Mouse (Mus musculus) stomach, embryonic 14.5 days (tissue): Measurements from ENCODE around the gene Chst11. TPM values are rescaled to one million over a fixed set of nuclear protein-coding genes. Genes with fewer than 3 reads are reported as not detected.

Experiments used
- ATAC-seq: fragments of 200-750 bp; cut with Nextera tagmentation; 2 replicates; pipeline ENCODE4 v1.8.0; 2017; ENCODE audit warnings: low read depth, moderate TSS enrichment; ENCODE audit not compliant: insufficient number of reproducible peaks, insufficient read depth, low FRiP score
- H3K27ac ChIP-seq: fragments of 300-500 bp; sonication (generic); 2 replicates; pipeline ENCODE4 v1.5.1; 2014; ENCODE audit warnings: mild to moderate bottlenecking, low read length, moderate library complexity, mixed read lengths
- H3K27me3 ChIP-seq: fragments of 300-500 bp; sonication (generic); 2 replicates; pipeline ENCODE4 v1.6.1; 2014; ENCODE audit warnings: low read length, control low read depth, mixed read lengths; ENCODE audit not compliant: control insufficient read depth, insufficient read depth
- H3K36me3 ChIP-seq: fragments of 300-500 bp; sonication (generic); 2 replicates; pipeline ENCODE4 v1.6.1; 2014; ENCODE audit warnings: mild to moderate bottlenecking, control low read depth, low read length, moderate library complexity, mixed read lengths; ENCODE audit not compliant: control insufficient read depth, insufficient read depth
- H3K4me1 ChIP-seq: fragments of 300-500 bp; sonication (generic); 2 replicates; pipeline ENCODE4 v1.6.1; 2014; ENCODE audit warnings: low read length, control low read depth, mixed read lengths; ENCODE audit not compliant: control insufficient read depth, insufficient read depth
- H3K4me2 ChIP-seq: fragments of 300-500 bp; sonication (generic); replicated peaks from 2 replicates; pipeline ENCODE4 v1.6.1; 2014; ENCODE audit warnings: low read depth, low read length, control low read depth
- H3K4me3 ChIP-seq: fragments of 300-500 bp; sonication (generic); 2 replicates; pipeline ENCODE4 v1.5.1; 2014; ENCODE audit warnings: low read depth, low read length, control low read depth
- H3K9ac ChIP-seq: fragments of 300-500 bp; sonication (generic); replicated peaks from 2 replicates; pipeline ENCODE4 v1.6.1; 2014; ENCODE audit warnings: low read depth, mild to moderate bottlenecking, control low read depth, low read length, moderate library complexity, mixed read lengths
- H3K9me3 ChIP-seq: fragments of 300-500 bp; sonication (generic); 2 replicates; pipeline ENCODE4 v1.6.1; 2016; ENCODE audit warnings: low read depth, low read length, control low read depth; ENCODE audit not compliant: control insufficient read depth
- WGBS: fragments of 180-500 bp; shearing (Covaris S2); extraction: QIAGEN DNeasy Blood & Tissue Kit; methylation state at CpG from one replicate; pipeline ENCODE4 v1.1.7; 2014; 5-methylcytosine and 5-hydroxymethylcytosine counted together
- polyA plus RNA-seq: library from polyadenylated mRNA; unstranded; fragments of >200 nt; fragmentation: Nextera tagmentation; extraction: Ambion mirVana; gene quantifications from 2 replicates; pipeline ENCODE4 v1.2.1, GENCODE M21; 2014

The Chst11 gene
- polyA plus RNA-seq, 1 experiment from 2014 or later: 2.0 TPM

- 89% methylated on average over 6 of the region's 6 CpGs for WGBS
- Histone ChIP-seq H3K9me3 (no peaks in the 10 kb centered on the region), H3K9ac (no peak overlapping the region), H3K4me1 (no peaks in the 10 kb centered on the region), H3K27me3 (no peaks in the 10 kb centered on the region), H3K4me3 (no peak overlapping the region), H3K27ac (no peak overlapping the region), H3K36me3 (no peaks in the 10 kb centered on the region), H3K4me2 (no peak overlapping the region)
- ATAC-seq: no peak
Measured at GRCm38 (mm10) chr10:82997460-82997859, 12.2 kb downstream of the Chst11 start.

DNA sequence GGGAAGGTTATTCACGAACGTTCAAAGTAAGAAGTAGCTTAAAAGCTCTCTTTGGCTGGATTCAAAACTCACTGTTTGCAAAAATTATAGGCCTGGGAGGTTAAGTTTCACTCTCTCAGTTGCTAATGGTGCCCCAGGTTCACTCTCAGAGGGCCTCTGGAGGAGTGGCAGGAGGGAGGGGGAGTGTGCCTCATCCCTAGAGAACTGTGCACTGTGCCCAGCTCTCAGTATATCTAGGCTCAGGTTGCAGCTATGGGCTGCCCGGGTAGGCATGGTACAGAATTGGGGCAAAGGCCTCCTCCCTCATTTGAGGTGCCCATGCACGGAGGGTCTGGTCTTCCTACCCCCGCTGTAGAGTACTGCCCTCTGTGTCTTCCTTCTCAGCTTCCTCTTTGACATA is 14.9 kb downstream of the Chst11 start:
- WGBS: 67% methylated on average over 5 of the region's 5 CpGs
- no peak for ATAC-seq

DNA sequence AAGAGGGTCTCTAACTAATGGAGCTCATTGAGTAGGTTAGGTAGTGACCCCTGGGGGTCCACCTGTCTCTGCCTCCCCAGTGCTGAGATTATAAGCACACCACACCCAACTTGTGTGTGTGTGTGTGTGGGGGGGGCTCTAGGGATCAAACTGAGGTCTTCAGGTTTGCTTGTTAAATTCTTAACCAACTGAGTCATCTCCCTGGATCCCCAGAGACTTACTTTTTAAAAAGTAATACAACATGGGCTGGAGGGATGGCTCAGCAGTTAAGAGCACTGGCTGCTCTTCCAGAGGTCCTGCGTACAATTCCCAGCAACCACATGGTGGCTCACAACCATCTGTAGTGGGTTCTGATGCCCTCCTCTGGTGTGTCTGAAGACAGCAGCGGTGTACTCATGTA is 15.4 kb downstream of the Chst11 start:
- Histone ChIP-seq H3K9me3 (no peaks in the 10 kb centered on the region), H3K36me3 (no peaks in the 10 kb centered on the region), H3K4me1 (peaks cover 7% of the 10 kb centered on the region; the same call in 1 of the 2 replicates), H3K4me3 (no peak overlapping the region), H3K9ac (no peak overlapping the region), H3K27ac (no peak overlapping the region), H3K27me3 (no peaks in the 10 kb centered on the region), H3K4me2 (no peak overlapping the region)
- no peak for ATAC-seq
- 94% methylated on average over 2 of the region's 2 CpGs for WGBS

More for the DNA sequence above, 14.9 kb downstream of the Chst11 start:
- no peaks in the 10 kb centered on the region for H3K36me3 ChIP-seq
- H3K4me3 ChIP-seq: no peak overlapping the region
- no peaks in the 10 kb centered on the region for H3K27me3 ChIP-seq
- H3K9ac ChIP-seq: no peak overlapping the region
- no peak overlapping the region for H3K4me2 ChIP-seq
- H3K9me3 ChIP-seq: no peaks in the 10 kb centered on the region
- no peak overlapping the region for H3K27ac ChIP-seq
- peaks cover 7% of the 10 kb centered on the region; the same call in 1 of the 2 replicates for H3K4me1 ChIP-seq

DNA sequence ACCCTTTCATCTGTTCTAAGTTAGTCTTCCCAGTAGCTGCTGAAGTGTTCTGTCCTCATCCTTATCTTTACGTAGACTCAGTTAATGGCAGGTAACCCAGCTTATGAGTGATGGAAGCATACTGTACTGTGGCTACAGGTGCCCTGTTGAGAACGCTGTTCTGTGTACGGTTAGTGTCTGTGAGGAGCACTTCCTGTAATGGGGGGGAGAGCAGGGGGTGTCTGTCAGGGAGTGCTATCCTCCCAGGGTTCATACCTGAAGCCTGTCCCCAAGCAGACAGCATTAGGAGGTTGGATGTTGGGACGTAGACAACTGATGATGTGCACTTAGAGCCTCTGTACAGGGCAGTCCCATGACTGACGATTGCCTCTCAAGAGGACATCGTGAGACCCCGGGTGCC is 18.6 kb downstream of the Chst11 start:
- Histone ChIP-seq H3K4me1 (peaks cover 7% of the 10 kb centered on the region; the same call in 1 of the 2 replicates), H3K4me3 (no peak overlapping the region), H3K27ac (no peak overlapping the region), H3K4me2 (no peak overlapping the region), H3K9me3 (no peaks in the 10 kb centered on the region), H3K36me3 (no peaks in the 10 kb centered on the region), H3K9ac (no peak overlapping the region), H3K27me3 (no peaks in the 10 kb centered on the region)
- 95% methylated on average over 7 of the region's 7 CpGs for WGBS
- ATAC-seq: no peak

DNA sequence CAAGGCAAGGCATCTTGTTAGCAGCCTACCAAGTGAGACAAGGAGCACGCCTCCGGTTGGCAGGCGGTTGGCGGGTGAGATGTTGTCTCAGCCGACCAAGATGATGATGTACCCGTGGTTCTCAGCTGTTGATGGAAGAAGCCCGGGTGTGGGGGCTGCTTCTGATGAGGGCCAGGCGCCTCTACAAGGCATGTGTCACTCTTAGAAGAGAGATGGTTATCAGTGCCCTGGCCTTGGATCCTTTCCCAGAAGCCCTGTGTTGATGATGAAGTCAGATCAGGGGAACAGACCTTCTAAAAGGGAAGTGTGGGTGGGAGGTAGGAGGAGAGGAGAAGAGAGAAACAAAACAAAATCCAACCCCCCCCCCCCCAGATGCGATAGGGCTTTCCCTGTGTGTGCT is 19.1 kb downstream of the Chst11 start:
- Histone ChIP-seq H3K4me3 (no peak overlapping the region), H3K9me3 (no peaks in the 10 kb centered on the region), H3K36me3 (no peaks in the 10 kb centered on the region), H3K9ac (no peak overlapping the region), H3K27me3 (no peaks in the 10 kb centered on the region), H3K27ac (no peak overlapping the region), H3K4me2 (no peak overlapping the region), H3K4me1 (peaks cover 7% of the 10 kb centered on the region; the same call in 1 of the 2 replicates)
- ATAC-seq: no peak
- 61% methylated on average over 9 of the region's 9 CpGs for WGBS

- H3K4me1 ChIP-seq: peaks cover 7% of the 10 kb centered on the region; the same call in 1 of the 2 replicates
- no peak overlapping the region for H3K4me2 ChIP-seq
- WGBS: 78% methylated on average over 4 of the region's 4 CpGs
- no peaks in the 10 kb centered on the region for H3K9me3 ChIP-seq
- H3K4me3 ChIP-seq: no peak overlapping the region
- no peaks in the 10 kb centered on the region for H3K36me3 ChIP-seq
- no peaks in the 10 kb centered on the region for H3K27me3 ChIP-seq
- ATAC-seq: no peak
- no peak overlapping the region; the same call in 1 of the 2 replicates for H3K27ac ChIP-seq
- H3K9ac ChIP-seq: no peak overlapping the region
Measured at GRCm38 (mm10) chr10:83005003-83005402, 19.7 kb downstream of the Chst11 start.

- 90% methylated on average over 8 of the region's 8 CpGs for WGBS
- Histone ChIP-seq H3K4me2 (no peak overlapping the region), H3K27ac (no peak overlapping the region), H3K27me3 (no peaks in the 10 kb centered on the region), H3K4me1 (peaks cover 7% of the 10 kb centered on the region; the same call in 1 of the 2 replicates), H3K9ac (no peak overlapping the region), H3K4me3 (no peak overlapping the region), H3K9me3 (no peaks in the 10 kb centered on the region), H3K36me3 (no peaks in the 10 kb centered on the region)
- no peak for ATAC-seq
Measured at GRCm38 (mm10) chr10:83006258-83006657, 21.0 kb downstream of the Chst11 start.

DNA sequence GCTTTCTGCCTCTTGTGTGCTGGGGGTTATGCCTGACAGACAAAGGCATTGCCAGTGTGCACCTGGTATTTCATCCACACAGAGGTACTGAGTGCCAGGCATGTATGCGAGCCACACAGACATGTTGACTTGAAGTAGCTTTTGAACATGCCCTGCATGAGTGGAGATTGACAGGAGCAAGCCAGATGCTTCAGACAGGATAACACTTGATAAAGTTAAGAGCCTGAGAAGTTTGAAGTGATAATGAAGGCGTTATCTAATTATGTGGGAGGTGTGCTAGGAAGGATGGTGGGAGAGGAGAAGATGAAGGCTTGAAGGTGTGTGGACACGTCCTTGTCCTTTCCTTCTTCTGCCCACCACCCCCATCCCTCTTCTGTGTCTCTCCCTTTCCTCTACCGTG is 28.7 kb downstream of the Chst11 start:
- ATAC-seq: 0 out of 2 replicates have a peak, but pooled peaks have one; percentile 11
- 77% methylated on average over 3 of the region's 4 CpGs for WGBS

DNA sequence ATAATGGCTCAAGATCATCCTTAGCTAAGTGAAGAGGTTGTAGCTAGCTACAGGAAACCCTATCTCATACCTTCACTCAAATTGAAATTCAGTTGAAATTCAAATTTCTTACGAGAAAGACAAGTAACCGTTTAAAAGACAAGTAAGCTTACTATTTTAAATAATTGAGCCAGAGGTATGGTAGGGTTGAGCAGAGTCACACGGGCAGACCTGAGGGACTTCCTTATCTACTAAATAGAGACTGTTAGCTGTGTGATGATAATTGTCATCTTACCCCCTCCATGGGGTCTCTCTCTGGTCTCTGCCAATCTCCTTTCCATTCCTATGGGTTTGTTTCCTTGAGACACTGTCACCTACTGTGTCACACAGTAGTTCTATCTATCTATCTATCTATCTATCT is 30.6 kb downstream of the Chst11 start:
- no peaks in the 10 kb centered on the region for H3K9me3 ChIP-seq
- H3K4me3 ChIP-seq: no peak overlapping the region
- no peaks in the 10 kb centered on the region for H3K27me3 ChIP-seq
- no peak overlapping the region for H3K9ac ChIP-seq
- no peaks in the 10 kb centered on the region for H3K36me3 ChIP-seq
- H3K27ac ChIP-seq: no peak overlapping the region
- no peak for ATAC-seq
- no peak overlapping the region for H3K4me2 ChIP-seq
- H3K4me1 ChIP-seq: 0 out of 2 replicates have a peak, but pooled peaks cover 5% of the 10 kb centered on the region
- 93% methylated on average over 3 of the region's 3 CpGs for WGBS

More for the DNA sequence above, 28.7 kb downstream of the Chst11 start:
- Histone ChIP-seq H3K9ac (no peak overlapping the region), H3K4me3 (no peak overlapping the region), H3K27ac (no peak overlapping the region), H3K36me3 (no peaks in the 10 kb centered on the region), H3K4me2 (no peak overlapping the region), H3K4me1 (0 out of 2 replicates have a peak, but pooled peaks cover 5% of the 10 kb centered on the region), H3K9me3 (no peaks in the 10 kb centered on the region), H3K27me3 (no peaks in the 10 kb centered on the region)
